Mouse (Mus musculus) stomach, embryonic 14.5 days (tissue): Measurements from ENCODE around the gene Wnt3. TPM values are rescaled to one million over a fixed set of nuclear protein-coding genes. Genes with fewer than 3 reads are reported as not detected.
A peak's percentile ranks its signal among the peaks of the same experiment; 100 is the strongest.
"Not testable (repeated sequence)": the region's sequence is repeated elsewhere in the genome, so short reads cannot be mapped to it uniquely, and the experiment has no call there.

Experiments used
- ATAC-seq: fragments of 200-750 bp; cut with Nextera tagmentation; 2 replicates; pipeline ENCODE4 v1.8.0; 2017; ENCODE audit warnings: low read depth, moderate TSS enrichment; ENCODE audit not compliant: insufficient number of reproducible peaks, insufficient read depth, low FRiP score
- H3K27ac ChIP-seq: fragments of 300-500 bp; sonication (generic); 2 replicates; pipeline ENCODE4 v1.5.1; 2014; ENCODE audit warnings: mild to moderate bottlenecking, low read length, moderate library complexity, mixed read lengths
- H3K27me3 ChIP-seq: fragments of 300-500 bp; sonication (generic); 2 replicates; pipeline ENCODE4 v1.6.1; 2014; ENCODE audit warnings: low read length, control low read depth, mixed read lengths; ENCODE audit not compliant: control insufficient read depth, insufficient read depth
- H3K36me3 ChIP-seq: fragments of 300-500 bp; sonication (generic); 2 replicates; pipeline ENCODE4 v1.6.1; 2014; ENCODE audit warnings: mild to moderate bottlenecking, control low read depth, low read length, moderate library complexity, mixed read lengths; ENCODE audit not compliant: control insufficient read depth, insufficient read depth
- H3K4me1 ChIP-seq: fragments of 300-500 bp; sonication (generic); 2 replicates; pipeline ENCODE4 v1.6.1; 2014; ENCODE audit warnings: low read length, control low read depth, mixed read lengths; ENCODE audit not compliant: control insufficient read depth, insufficient read depth
- H3K4me2 ChIP-seq: fragments of 300-500 bp; sonication (generic); replicated peaks from 2 replicates; pipeline ENCODE4 v1.6.1; 2014; ENCODE audit warnings: low read depth, low read length, control low read depth
- H3K4me3 ChIP-seq: fragments of 300-500 bp; sonication (generic); 2 replicates; pipeline ENCODE4 v1.5.1; 2014; ENCODE audit warnings: low read depth, low read length, control low read depth
- H3K9ac ChIP-seq: fragments of 300-500 bp; sonication (generic); replicated peaks from 2 replicates; pipeline ENCODE4 v1.6.1; 2014; ENCODE audit warnings: low read depth, mild to moderate bottlenecking, control low read depth, low read length, moderate library complexity, mixed read lengths
- H3K9me3 ChIP-seq: fragments of 300-500 bp; sonication (generic); 2 replicates; pipeline ENCODE4 v1.6.1; 2016; ENCODE audit warnings: low read depth, low read length, control low read depth; ENCODE audit not compliant: control insufficient read depth
- WGBS: fragments of 180-500 bp; shearing (Covaris S2); extraction: QIAGEN DNeasy Blood & Tissue Kit; methylation state at CpG from one replicate; pipeline ENCODE4 v1.1.7; 2014; 5-methylcytosine and 5-hydroxymethylcytosine counted together
- polyA plus RNA-seq: library from polyadenylated mRNA; unstranded; fragments of >200 nt; fragmentation: Nextera tagmentation; extraction: Ambion mirVana; gene quantifications from 2 replicates; pipeline ENCODE4 v1.2.1, GENCODE M21; 2014

Gene Wnt3
- polyA plus RNA-seq, 1 experiment from 2014 or later: 0.07 TPM

GRCm38 (mm10) chr11:103735046-103735781 lies 38.7 kb upstream of the Wnt3 start:
- Histone ChIP-seq H3K27me3 (no peaks in the 10 kb centered on the region), H3K9ac (no peak overlapping the region)
- ATAC-seq: peak; percentile 65

DNA sequence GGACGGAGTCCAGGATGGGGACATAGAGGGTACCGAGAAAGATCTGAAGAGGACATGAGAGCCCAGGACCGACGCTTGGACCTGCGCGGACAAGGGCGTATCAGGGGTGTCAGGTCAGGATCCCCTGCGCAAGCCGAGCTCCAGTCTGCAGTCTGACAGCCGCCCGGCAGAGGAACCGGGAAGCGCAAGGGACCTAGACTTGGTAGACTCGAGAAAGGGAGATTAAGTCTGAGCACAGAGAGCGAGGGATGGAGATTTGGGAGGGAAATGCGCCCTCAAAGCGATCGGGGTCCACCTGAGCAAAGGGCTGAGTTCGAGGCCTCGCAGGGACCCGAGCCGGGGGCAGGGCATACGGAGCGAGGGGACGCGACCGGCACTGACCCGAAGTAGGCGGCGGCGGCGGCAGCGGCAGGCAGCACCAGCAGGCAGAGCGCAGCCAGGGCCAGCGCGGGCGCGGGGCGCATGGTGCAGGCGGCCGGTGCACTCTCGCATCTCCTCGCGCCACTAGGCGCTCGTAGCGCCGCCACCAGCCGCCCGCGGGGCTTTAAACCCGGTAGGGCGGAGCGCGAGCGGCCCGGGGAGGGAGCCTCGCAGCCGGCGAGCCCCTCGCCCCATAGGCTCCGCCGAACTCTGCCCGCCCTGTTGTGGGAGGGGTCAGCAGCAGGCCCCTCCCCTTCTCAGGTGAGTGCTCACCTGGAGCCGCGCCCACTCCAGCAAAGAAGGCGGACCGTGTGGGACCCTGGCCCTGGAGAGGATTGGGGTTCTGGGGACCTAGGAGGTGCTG lies 24.5 kb upstream of the Wnt3 start, which contains the start of gene Wnt9b:
Gene Wnt9b (minus strand): TSS at position 516 of the 784 bp plus-strand sequence.
- peaks cover 31% of the 10 kb centered on the region for H3K27me3 ChIP-seq
- no peak within 1 kb of the TSS for H3K27ac ChIP-seq
- H3K9me3 ChIP-seq: no peaks in the 10 kb centered on the region
- peaks cover 3% of the 10 kb centered on the region; the same call in 1 of the 2 replicates for H3K4me1 ChIP-seq
- peak within 1 kb of the TSS; percentile 89 for H3K4me2 ChIP-seq
- ATAC-seq: peak; percentile 85
- H3K9ac ChIP-seq: peak within 1 kb of the TSS; percentile 30; the same call in 1 of the 2 replicates
- H3K4me3 ChIP-seq: peak within 1 kb of the TSS; percentile 37
- no peaks in the 10 kb centered on the region for H3K36me3 ChIP-seq
- WGBS: under 1% methylated on average over 67 of the region's 68 CpGs

More at GRCm38 (mm10) chr11:103735046-103735781, 38.7 kb upstream of the Wnt3 start:
- Histone ChIP-seq H3K36me3 (no peaks in the 10 kb centered on the region), H3K4me2 (no peak overlapping the region), H3K9me3 (no peaks in the 10 kb centered on the region), H3K27ac (no peak overlapping the region), H3K4me1 (no peaks in the 10 kb centered on the region), H3K4me3 (no peak overlapping the region)
- WGBS: 57% methylated on average over 19 of the region's 19 CpGs

DNA sequence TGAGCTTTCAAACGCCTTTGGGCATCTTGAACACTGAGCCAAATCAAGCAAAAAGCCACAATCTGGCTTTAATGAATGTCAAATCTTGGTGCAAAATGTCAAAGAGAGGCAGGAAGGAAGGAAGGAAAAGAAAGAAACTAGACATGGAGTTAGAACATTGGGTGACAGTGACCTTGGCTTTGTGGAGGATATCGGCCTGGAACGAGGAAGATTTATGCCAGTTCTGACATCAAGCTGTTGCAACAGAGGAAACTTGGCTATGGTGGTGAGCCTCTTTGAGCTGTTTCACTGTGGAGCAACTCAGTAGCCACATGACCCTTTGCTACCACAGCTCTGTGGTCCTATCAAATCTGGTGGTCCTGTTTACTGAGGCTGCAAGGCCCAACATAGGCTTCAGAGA lies 23.3 kb upstream of the Wnt3 start:
- WGBS: 68% methylated on average over 3 of the region's 3 CpGs
- Histone ChIP-seq H3K4me3 (no peak overlapping the region), H3K9ac (no peak overlapping the region), H3K36me3 (no peaks in the 10 kb centered on the region), H3K9me3 (no peaks in the 10 kb centered on the region), H3K4me2 (no peak overlapping the region), H3K4me1 (peaks cover 3% of the 10 kb centered on the region; the same call in 1 of the 2 replicates), H3K27me3 (peaks cover 31% of the 10 kb centered on the region), H3K27ac (no peak overlapping the region)
- no peak for ATAC-seq

GRCm38 (mm10) chr11:103758054-103758453 lies 15.9 kb upstream of the Wnt3 start:
- 48% methylated on average over 11 of the region's 11 CpGs for WGBS
- no peak for ATAC-seq
- H3K9ac ChIP-seq: no peak overlapping the region

GRCm38 (mm10) chr11:103758706-103759105 lies 15.2 kb upstream of the Wnt3 start:
- no peak overlapping the region for H3K4me2 ChIP-seq
- no peak for ATAC-seq

More at GRCm38 (mm10) chr11:103758054-103758453, 15.9 kb upstream of the Wnt3 start:
- no peaks in the 10 kb centered on the region for H3K36me3 ChIP-seq
- no peak overlapping the region for H3K4me3 ChIP-seq
- H3K4me2 ChIP-seq: no peak overlapping the region
- no peaks in the 10 kb centered on the region for H3K9me3 ChIP-seq
- no peaks in the 10 kb centered on the region for H3K27me3 ChIP-seq
- H3K27ac ChIP-seq: no peak overlapping the region
- H3K4me1 ChIP-seq: no peaks in the 10 kb centered on the region

DNA sequence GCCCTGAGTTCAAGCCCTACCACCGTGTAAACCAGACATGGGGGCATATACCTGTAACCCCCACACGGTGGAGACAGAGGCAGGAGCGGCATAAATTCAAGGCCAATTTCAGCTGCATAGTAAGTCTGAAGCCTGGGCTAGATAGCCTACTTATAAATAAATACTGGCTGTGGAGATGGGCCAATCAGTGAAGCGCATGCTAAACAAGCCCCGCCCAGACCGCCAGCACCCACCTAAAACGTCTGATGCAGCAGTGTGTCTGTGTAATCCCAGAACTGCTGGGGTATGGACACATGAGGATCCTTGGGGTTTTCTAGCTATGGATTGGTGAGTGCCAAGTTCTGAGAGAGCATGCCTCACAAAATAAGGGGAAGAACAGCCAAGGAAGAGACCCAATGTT lies 13.8 kb upstream of the Wnt3 start:
- H3K27ac ChIP-seq: no peak overlapping the region
- H3K4me1 ChIP-seq: no peaks in the 10 kb centered on the region
- ATAC-seq: no peak
- H3K9me3 ChIP-seq: no peaks in the 10 kb centered on the region
- no peaks in the 10 kb centered on the region for H3K36me3 ChIP-seq
- no peaks in the 10 kb centered on the region for H3K27me3 ChIP-seq
- no peak overlapping the region for H3K4me2 ChIP-seq
- H3K9ac ChIP-seq: no peak overlapping the region
- no peak overlapping the region for H3K4me3 ChIP-seq
- WGBS: 60% methylated on average over 7 of the region's 7 CpGs

More at GRCm38 (mm10) chr11:103758706-103759105, 15.2 kb upstream of the Wnt3 start:
- H3K27ac ChIP-seq: no peak overlapping the region
- H3K4me3 ChIP-seq: no peak overlapping the region
- no peaks in the 10 kb centered on the region for H3K9me3 ChIP-seq
- WGBS: 13% methylated on average over 6 of the region's 6 CpGs
- no peaks in the 10 kb centered on the region for H3K36me3 ChIP-seq
- no peaks in the 10 kb centered on the region for H3K27me3 ChIP-seq
- H3K4me1 ChIP-seq: no peaks in the 10 kb centered on the region
- no peak overlapping the region for H3K9ac ChIP-seq

DNA sequence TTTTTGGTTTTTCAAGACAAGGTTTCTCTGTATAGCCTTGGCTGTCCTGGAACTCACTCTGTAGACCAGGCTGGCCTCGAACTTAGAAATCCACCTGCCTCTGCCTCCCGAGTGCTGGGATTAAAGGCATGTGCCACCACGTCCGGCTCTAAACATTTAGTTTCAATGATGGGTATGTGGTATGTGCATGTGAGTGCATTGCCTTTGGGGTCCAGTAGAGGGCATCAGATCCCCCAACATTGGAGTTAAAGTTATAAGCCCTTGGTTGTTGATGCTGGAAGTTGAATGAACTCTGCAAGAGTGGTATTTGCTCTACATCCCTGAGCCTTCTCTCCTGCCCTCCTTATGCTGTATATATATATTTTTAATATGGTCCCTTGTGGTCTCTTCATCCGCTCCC lies 13.1 kb upstream of the Wnt3 start:
- not testable (repeated sequence) for H3K4me2 ChIP-seq, H3K4me1 ChIP-seq, H3K9ac ChIP-seq, H3K9me3 ChIP-seq, H3K27ac ChIP-seq, H3K27me3 ChIP-seq, H3K4me3 ChIP-seq, H3K36me3 ChIP-seq, ATAC-seq
- 87% methylated on average over 5 of the region's 5 CpGs for WGBS

GRCm38 (mm10) chr11:103763410-103764163 lies 10.4 kb upstream of the Wnt3 start:
- no peak overlapping the region for H3K4me3 ChIP-seq
- H3K27me3 ChIP-seq: 0 out of 2 replicates have a peak, but pooled peaks cover under 1% of the 10 kb centered on the region
- no peak overlapping the region for H3K27ac ChIP-seq
- no peaks in the 10 kb centered on the region for H3K36me3 ChIP-seq
- H3K9me3 ChIP-seq: no peaks in the 10 kb centered on the region
- ATAC-seq: peak; percentile 28; the same call in 1 of the 2 replicates
- no peak overlapping the region for H3K9ac ChIP-seq
- H3K4me2 ChIP-seq: no peak overlapping the region
- H3K4me1 ChIP-seq: no peaks in the 10 kb centered on the region
- 20% methylated on average over 10 of the region's 10 CpGs for WGBS
